Mouse (Mus musculus) activated CD4-positive, CD25-positive, alpha-beta regulatory T cell, adult 4 months (primary cell): ENCODE results near the gene Arhgap9. TPM values are rescaled to one million over a fixed set of nuclear protein-coding genes. Genes with fewer than 3 reads are reported as not detected.

Source experiments
- ATAC-seq: one replicate; pipeline ENCODE4 v1.8.0; 2017
- polyA plus RNA-seq, 2 experiments: library from polyadenylated mRNA; unstranded; fragments of 100-300 nt; shearing (Covaris generic); gene quantifications; one replicate each; pipeline ENCODE4 v1.2.1; 2017

The Arhgap9 gene
- polyA plus RNA-seq, 2 experiments from 2014 or later = 125 TPM

DNA sequence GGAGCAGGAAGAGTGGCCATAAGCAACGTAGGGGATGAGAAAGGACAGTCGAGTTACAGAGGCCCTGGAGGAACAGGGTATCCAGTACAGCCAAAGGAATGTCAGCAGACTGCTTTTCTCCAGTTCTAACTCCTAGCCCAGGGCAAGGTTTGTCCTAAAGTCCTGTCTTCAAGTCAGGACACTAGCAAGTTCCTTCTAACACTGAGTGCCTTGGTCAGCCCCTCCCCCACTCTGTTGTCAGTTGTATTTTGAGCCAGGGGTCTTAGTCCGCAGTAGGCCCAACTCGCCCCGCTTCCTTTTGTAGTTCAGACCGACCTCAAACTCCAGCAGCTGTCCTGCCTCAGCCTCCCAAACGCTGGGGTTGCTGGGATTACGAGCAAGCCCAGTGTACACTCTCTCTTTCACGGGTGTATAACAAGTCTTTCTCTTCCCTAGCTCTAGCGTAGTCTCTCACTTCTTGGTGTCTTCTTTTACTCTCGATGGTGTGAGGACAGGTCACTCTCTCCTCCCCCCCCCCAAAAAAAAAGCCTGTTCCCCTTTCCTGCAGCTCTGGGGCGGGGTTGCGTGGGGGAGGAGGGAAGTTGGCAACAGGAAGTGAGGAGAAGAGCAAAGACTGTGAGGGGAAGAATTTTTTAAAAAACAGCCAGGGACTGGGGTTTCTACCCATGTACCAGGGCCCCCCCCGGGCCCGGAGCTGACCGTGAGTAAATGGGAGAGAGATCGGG, 1.5 kb downstream of the Arhgap9 start:
- ATAC-seq = no peak

DNA sequence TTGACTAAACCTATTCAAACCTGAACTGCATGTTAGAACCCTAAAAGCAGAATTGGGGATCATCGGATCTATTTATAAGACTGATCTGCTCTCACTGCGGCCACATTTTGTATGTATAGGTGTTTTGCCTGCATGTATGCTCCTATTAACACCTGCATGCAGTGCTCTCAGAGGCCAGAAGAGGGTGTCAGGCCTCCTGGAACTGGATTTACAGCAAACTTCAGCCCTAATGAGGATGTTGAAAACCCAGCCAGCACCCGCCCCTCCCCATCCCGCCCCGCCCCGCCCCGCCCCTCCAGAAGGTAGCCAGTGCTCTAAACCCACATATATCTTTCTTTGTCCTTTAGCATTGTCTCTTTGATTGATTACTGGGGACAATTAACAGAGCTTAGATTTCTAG, 2.7 kb downstream of the Arhgap9 start:
- peak; percentile 67 for ATAC-seq

DNA sequence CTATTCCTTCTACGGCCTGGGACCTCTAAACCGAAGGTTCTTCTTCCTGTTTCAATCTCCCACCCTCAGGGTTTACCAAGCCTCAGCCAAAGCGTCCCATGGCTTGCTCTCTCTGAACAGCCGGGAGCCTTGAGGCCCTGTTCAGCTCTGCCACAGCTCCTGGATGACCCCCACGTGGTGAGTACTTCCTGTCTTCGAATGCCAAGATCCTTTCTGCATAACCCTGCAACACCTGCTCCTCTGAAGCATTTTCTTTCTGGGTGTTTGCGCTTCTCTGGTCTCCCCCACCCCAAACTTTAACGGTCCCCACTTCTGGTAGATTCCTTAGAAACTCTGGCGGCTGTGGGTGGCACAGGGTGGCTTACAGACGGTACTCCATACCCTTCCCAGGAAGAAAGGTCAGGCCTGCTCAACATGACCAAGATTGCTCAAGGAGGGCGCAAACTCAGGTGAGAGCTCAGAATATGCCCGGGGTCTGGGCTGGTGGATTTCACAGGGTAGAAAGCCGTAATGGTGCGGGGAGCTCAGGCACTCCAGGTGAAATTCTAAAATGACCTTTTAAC, 3.8 kb downstream of the Arhgap9 start:
- no peak for ATAC-seq

DNA sequence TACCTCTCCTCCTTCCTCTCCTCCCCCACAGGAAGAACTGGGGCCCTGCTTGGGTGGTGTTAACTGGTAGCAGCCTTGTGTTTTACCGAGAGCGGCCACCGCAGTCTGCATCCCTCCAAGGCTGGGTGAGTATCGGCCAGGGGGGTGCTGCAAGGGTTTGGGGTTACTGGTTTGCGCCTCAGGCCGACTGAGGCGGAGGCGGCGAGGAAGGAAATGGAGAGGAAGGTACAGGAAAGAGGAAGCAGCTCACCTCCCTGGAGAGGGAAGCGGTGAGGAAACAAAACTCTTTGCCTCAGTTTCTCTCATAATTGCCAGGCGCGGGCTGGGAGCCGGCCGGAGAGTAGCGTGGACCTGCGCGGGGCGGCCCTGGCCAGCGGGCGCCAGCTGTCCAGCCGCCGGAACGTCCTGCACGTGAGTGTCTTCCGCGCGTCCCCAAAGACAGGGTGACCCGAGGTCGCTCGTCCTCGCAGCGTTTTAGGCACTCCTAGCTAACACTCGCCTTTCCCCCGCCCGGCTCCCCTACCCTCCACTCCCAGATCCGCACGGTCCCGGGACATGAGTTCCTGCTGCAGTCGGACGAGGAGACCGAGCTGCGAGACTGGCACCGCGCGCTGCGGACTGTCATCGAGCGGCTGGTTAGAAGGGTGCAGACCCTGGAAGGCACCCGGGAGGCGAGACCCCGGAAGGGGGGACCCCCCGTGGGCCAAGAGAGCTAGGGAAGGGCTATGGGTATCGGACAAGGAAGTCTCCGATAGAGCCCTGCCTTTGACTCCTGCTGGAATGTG, 4.4 kb downstream of the Arhgap9 start:
- peak; percentile 17 for ATAC-seq

DNA sequence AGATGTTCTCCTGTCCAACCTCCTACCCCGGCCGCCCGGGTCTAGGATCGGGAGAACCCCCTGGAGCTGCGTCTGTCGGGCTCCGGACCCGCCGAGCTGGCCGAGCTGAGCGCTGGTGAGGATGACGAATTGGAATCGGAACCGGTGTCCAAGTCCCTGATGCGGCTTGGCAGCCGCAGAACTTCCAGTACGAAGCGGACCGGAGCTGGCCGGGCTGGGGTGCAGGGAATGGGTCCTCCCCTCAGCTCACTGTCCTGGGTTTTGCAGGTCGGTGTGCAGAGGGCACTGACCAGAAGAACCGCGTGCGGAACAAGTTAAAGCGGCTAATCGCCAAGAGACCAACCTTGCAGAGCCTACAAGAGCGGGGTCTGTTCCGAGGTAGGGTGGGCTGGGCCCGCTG, 5.1 kb downstream of the Arhgap9 start:
- ATAC-seq = no peak

DNA sequence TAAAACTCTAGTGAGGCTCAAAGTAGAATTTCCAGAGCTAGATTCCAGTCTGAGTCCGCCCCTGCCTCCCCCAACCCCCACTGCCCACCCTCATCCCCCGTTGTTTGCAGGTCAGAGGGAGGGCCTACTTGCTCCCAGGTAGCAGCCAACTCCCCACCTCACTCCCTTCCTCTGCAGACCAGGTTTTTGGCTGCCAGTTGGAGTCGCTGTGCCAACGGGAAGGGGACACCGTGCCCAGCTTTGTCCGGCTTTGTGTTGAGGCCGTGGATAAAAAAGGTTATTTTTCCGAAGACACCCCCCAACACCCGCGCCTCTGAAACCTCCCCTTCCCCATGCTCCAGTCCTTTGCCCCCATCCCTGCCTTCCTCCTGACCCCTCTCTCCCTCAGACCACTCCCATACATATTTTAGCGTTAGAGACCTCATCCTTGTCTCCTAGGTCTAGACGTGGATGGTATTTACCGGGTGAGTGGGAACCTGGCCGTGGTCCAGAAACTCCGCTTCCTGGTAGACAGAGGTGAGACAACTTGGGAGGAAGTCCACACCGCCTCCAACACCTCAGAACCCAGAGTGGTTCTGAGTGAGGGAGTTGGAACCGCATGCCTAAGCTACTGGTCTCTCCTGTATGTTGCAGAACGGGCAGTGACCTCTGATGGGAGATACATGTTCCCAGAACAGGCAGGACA, 5.8 kb downstream of the Arhgap9 start:
- no peak for ATAC-seq

DNA sequence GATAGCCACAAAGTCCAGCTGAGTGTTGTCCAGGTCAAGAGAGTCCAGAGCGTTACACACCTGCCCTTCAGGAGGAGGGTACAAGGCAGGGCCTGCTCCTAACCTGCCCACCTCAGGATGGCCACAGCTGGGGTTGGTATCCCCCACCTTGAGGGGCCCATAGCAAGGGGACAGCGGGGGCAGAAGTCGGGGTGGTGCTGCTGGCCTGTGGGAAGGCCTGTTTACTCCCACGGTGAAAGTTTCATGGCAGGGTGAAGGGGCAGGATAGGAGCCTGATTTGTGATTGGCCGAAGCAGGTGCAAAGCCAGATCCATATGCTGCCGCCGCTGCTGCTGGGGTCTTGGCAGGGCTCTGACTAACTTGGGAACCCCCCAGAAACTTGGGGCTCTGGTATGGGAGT, 8.4 kb downstream of the Arhgap9 start:
- ATAC-seq = no peak

DNA sequence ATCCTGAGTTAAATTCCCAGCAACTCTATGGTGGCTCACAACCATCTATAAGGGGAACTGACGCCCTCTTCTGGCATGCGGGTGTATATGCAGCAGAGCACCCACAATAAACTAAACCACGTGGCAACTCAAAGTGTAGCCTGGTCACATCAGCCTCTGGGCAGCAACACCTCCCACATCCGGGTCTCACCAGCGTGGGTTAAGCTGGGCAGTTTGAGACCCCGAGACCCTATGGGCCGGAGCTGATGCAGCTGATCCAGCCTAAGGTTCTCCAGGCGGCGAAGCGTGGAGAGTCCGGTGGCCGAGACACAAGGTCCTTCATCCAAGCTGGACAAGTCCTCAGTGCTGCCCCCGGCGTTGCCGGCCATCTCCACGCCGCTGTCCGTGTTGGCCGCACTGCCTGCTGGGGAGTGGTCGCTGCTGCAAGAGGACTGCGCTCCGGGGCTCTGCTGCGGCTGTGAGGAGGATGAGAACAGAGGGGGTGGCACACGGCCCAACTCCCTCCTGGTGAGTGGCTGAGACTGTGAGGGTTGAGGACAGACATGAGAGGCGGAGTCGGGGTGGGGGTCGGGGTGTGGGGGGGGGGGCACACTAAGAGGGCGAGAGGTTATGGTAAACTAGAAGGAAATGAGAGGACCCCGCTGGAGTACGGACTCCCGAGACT, 10.6 kb downstream of the Arhgap9 start:
- peak; percentile 24 for ATAC-seq

DNA sequence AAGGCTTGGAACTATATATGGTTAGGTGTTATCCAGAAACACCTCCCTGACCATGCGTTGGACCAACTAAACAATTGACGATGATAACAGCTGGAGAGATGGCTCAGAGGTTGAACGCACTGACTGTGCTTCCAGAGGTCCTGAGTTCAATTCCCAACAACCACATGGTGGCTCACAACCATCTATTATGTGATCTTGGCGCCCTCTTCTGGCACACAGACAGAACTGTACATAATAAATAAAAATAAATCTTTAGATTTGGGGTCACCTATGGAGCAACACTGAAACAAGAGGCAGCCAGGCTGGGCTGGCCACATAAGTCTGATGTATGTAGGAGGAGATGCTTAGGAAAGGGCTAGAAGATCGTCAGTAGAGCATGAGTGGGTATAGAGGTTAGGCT, 11.4 kb downstream of the Arhgap9 start:
- ATAC-seq = no peak

DNA sequence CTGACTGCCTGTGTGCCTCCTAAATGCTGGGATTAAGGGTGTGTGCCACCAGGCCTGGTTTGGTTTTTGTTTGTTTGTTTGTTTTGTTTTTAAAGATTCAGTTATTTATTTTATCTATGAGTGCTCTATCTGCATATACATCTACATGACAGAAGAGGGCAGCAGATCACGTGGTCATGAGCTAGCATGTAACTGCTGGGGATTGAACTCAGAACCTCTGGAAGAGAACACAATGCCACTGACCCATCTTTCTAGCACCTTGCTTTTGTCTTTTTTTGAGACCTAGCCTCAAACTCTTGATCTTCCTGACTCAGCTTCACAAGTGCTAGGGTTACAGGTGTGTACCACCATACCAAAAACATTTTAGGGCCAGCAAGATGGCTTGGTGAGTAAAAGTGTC, 13.5 kb downstream of the Arhgap9 start:
- no peak for ATAC-seq

DNA sequence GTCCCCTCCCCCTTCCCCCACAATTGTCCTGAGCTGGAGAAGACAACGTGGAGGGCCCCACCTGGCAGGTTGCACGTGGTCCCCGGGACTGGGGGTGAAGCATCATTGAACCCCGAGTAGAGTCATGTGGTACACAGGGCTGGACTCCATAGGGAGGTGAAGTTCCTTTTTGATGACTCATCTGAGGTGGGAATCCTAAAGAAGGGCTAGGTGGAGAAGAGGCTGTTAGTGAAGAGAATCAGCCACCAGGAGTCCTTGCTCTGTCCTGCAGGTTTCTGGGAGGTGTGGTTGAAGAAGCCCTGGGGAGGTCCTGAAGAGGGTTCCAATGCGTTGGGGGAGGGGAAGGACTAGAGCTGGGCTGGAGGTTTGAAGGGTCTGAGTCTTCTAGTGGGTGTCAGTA, 15.2 kb downstream of the Arhgap9 start:
- ATAC-seq = no peak

DNA sequence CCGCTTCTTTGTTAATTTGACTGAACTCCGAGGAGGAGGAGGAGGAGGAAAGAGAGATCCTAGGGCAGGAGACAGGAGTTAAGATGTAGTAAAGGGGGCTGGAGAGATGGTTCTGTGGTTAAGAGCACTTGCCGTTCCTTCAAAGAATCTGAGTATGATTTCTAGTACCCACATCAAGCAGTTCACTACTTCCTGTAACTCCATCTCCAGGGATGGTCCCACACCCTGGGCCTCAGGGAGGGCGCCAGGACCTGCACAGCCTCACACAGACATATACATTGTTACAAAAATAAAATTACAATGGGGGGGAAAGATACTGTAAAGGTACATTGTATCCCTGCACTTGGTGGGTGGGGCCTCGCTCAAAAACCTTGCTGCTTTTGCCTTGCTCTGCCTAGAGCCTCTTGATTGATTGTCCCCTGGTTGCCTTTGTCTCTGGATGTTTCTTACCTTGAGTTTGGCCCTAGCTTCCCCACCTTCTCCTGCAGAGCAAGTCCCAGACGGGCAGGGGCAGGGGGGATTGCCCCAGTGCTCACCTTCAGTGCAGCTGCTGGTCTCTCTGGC, 15.9 kb downstream of the Arhgap9 start:
- ATAC-seq = peak; percentile 22

DNA sequence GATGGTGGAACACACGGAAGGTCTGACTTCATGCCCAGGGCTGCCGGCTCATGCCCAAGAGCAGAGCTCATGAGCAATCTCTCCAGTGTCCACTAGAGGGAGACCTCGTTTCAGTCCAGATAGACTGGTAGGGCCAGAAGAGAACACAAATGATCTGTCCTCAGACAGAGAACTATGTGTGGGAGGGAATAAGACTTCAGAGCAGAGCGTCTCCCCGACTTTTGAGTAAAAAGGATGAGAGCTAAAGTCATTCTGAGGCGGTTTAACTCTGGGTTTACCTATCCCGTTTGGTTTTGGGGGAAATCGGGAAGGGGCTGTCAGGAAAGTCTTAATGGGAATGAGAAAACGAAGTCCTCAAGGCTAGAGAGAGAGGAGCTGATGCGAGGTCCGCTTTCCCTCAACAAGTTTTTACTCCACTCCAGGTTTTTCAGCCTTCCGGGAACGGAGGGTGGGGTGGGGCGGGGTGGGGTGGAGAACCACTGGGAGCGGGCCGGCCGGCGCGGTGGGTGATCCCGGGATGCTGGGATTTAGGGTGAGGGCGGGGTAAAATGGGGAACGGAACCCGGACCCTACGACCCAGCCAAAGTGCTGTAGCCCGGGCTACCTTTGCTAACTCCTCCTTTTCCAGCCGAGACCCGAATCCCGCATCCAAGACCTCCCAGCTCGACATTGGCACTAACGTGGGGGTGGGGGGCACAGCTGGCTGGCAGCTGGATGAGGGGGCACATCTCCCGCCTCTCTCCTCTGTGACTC, 17.3 kb downstream of the Arhgap9 start:
- ATAC-seq = peak; percentile 79

DNA sequence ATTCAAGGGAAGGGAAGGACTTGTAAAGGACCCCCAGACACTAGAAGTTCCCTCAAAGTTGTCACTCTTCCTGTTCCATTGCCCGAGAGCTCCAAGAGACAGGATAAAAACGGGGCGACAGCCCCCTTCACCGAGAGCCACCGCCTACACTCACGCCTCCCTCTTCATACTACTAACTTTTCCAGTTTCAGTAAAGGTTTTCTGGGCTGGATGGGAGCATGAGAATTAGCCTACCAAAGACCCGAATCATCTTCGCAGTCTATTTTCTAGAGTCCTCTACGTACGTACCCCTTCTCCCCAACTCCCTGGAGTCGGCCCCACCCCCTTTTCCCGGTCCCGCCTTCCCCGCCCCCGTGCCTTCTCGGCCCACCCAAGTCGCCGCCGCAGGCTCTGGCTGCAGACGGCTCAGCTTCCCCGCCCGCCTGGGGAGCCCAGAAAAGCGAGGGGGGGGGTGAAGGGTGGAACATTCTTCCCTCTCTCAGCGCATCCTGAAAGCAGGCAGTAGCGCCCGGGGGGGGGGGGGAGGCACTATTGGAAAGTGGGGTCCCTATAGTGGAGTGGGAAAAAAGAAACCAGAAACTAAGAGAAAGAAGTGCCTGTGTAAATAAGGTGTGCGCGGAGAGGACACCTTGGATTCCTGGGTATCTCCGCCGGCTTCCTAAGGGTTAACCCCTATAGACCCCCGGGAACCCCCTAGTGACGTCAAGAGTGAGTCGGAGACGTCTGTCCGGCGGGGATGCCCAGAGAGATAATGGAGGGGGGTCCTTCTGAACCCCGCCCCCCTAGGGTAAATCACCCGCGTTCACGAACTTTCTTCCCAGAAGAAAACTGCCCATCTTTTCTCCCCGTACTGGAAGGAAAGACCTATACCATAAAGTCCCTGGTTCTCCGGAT, 18.2 kb downstream of the Arhgap9 start:
- no peak for ATAC-seq

DNA sequence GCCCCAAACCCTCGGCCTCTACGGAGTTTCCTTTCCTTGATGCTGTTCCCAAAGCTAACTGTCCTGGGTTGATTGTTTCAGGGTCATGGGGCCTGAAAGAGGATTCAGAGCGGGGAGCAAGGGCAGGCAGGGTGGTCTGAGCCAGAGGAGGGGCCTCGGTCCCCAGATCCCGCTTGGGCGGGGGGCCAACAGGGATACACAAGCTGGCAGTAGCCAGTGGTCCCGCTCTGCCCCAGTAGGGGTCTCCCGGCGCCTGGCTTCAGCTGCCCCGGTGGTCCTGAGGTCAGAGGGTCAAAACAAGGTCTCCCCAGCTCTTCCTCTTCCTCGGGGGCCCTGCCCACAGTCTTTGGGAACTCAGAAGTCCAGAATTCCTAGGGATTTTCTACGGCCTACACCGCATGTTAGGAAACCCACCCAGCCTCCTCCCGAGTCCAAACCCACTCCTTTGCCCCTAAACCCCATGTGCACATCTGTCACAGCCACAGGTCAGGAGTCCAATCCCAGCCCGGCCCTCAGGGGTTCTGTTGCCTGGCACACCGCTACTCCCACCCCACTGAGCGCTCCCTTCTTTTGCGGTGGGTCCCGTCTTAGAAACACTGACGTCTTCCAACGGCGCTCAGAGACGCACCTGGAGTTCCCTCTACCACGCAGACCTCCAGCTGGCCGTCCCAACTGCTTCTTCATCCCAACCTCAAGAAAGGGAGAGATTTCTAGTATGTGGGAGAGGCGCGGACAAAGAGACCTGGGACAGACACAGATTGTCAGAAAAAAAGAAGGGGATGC, 19.0 kb downstream of the Arhgap9 start:
- ATAC-seq = no peak

DNA sequence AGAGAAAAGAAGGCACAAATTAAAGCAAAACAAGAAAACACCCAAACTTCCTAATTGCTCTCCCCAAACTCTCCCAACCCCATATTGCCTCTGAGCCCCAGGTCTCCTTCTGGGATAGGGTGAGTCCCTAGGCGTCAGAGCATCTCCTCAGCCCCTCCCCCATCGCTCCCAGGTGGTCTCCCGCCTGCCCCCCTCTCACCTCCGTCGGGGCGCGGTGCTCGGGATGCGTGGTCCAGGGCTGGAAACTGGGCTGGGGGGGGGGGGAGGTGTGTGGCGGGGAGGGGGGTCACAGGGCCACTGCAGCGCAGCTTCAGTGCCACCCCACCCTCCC, 19.6 kb downstream of the Arhgap9 start:
- ATAC-seq = no peak

DNA sequence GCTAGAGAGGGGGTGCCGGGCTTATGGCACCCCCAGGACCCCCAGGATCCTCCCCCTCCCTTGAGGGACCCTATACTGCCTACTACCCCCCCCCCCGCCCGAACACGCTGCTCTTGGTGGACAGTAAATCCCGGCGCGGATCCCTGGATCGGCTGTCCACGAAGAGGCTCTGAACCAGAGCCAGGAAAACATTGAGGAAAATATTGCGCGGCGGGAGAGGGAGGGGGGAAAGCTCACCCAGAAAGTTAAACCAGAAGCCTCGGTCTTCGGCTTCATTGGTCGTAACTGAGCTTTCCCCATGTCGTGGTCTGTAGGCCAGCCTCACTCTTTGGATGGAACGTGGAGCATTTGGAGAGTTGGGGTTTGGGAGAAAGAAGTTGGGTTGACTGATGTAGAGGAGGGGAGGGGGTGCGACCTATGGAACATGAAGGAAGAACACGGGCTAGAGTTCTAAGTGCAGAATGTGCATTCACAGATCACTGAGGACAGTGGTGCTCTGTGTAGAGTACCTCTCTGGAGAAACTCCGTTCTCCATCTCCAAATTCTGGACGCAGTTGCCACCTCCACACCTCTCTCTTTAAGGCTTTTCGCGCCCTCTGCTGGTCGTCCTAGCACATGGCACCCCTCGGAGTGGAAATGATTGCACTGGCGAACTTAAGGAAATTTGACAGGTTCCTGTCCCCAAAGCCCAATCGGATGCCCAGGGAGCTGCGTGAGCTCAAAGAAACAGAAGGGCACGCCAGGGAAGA, 20.3 kb downstream of the Arhgap9 start, which contains the start of gene Gli1:
Gene Gli1 (minus strand): TSS at position 84 of the 749 bp plus-strand sequence.
- ATAC-seq = peak; percentile 63

DNA sequence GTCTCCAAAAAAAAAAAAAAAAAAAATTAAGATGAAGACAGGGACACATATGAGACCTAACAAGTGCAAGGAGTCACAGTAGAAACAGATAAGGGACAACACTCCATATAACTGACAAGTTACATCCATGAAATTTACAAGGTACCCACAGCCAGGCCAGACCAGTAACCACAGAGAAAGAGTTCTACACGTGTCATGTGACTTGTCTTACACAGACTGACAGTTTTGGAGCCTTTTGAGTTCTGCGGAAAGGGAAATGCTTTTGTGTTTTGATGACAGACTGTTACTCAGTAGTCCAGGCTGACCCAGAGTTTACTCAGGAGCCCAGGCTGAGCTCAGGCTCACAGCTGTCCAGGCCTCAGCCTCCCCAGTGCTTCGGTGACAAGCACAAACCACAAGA, 21.3 kb downstream of the Arhgap9 start:
- no peak for ATAC-seq

DNA sequence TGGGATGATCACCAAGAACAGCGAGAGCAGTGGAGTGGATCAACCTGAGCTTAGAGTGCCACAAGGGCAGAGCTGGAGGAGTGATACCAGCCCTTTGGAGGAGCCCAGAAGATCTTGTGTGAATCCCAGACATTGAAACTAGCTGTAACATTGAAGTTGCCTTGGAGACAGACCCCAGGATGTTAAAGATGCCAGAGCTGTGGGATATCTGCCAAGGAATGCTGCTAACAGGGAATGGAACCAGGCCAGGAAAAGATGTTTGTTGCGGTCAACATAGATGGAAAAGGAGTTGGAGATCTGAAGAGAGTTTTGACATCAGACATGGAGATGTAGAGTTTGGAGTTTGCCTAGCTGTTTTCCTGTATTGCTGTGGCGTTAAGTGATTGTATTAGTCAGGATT, 24.4 kb downstream of the Arhgap9 start:
- ATAC-seq = no peak
